Mouse (Mus musculus) liver, postnatal 0 days (tissue): Measurements from ENCODE around the gene P4ha2. TPM values are rescaled to one million over a fixed set of nuclear protein-coding genes. Genes with fewer than 3 reads are reported as not detected.

Experiments
- ATAC-seq: fragments of 200-750 bp; cut with Nextera tagmentation; 2 replicates; pipeline ENCODE4 v1.8.0; 2017; ENCODE audit warnings: mild to moderate bottlenecking, moderate library complexity
- DNase-seq: peaks from one replicate; pipeline ENCODE4 v3.0.0-alpha.2; 2016
- H3K27ac ChIP-seq: fragments of 300-500 bp; sonication (generic); 2 replicates; pipeline ENCODE4 v1.5.1; 2014; ENCODE audit warnings: antibody characterized with exemption, moderate library complexity, mild to moderate bottlenecking, low read depth
- H3K27me3 ChIP-seq: fragments of 300-500 bp; sonication (generic); 2 replicates; pipeline ENCODE4 v1.6.1; 2014; ENCODE audit warnings: low read length, control low read depth, mixed read lengths; ENCODE audit not compliant: insufficient read depth
- H3K36me3 ChIP-seq: fragments of 300-500 bp; sonication (generic); replicated peaks from 2 replicates; pipeline ENCODE4 v1.6.1; 2014; ENCODE audit warnings: mild to moderate bottlenecking, control low read depth, low read length, moderate library complexity, mixed read lengths; ENCODE audit not compliant: insufficient read depth
- H3K4me1 ChIP-seq: fragments of 300-500 bp; sonication (generic); 2 replicates; pipeline ENCODE4 v1.6.1; 2014; ENCODE audit warnings: antibody characterized with exemption, mild to moderate bottlenecking, control low read depth; ENCODE audit not compliant: insufficient read depth
- H3K4me2 ChIP-seq: fragments of 300-500 bp; sonication (generic); 2 replicates; pipeline ENCODE4 v1.6.1; 2014; ENCODE audit warnings: low read depth, mild to moderate bottlenecking, low read length, moderate library complexity, mixed read lengths
- H3K4me3 ChIP-seq: fragments of 300-500 bp; sonication (generic); 2 replicates; pipeline ENCODE4 v1.5.1; 2014; ENCODE audit warnings: low read depth, low read length
- H3K9ac ChIP-seq: fragments of 300-500 bp; sonication (generic); replicated peaks from 2 replicates; pipeline ENCODE4 v1.6.1; 2014; ENCODE audit warnings: mild to moderate bottlenecking, moderate library complexity
- H3K9me3 ChIP-seq: fragments of 300-500 bp; sonication (generic); 2 replicates; pipeline ENCODE4 v1.6.1; 2016; ENCODE audit warnings: mild to moderate bottlenecking, control low read depth, low read length, mixed read lengths
- CTCF ChIP-seq: sonication (generic); IDR thresholded peaks from 2 replicates; pipeline ENCODE4 v1.5.1; 2016; ENCODE audit warnings: antibody characterized with exemption, low read depth
- EP300 ChIP-seq: IDR thresholded peaks from 2 replicates; pipeline ENCODE4 v1.6.1; 2016; ENCODE audit warnings: antibody characterized with exemption, low read depth, mild to moderate bottlenecking
- WGBS: fragments of 180-500 bp; shearing (Covaris S2); extraction: QIAGEN DNeasy Blood & Tissue Kit; methylation state at CpG from one replicate; pipeline ENCODE4 v1.1.7; 2014; ENCODE audit not compliant: insufficient replicate concordance; 5-methylcytosine and 5-hydroxymethylcytosine counted together
- polyA plus RNA-seq: library from polyadenylated mRNA; unstranded; fragments of >200 nt; fragmentation: Nextera tagmentation; extraction: Ambion mirVana; gene quantifications from 2 replicates; pipeline ENCODE4 v1.2.1, GENCODE M21; 2015

Gene P4ha2
- polyA plus RNA-seq, 1 experiment from 2014 or later = 2.4 TPM

- 11% methylated on average over 3 of the region's 3 CpGs for WGBS
- ATAC-seq (no peak), DNase-seq (peak; percentile 73)
- H3K27ac ChIP-seq = no peak overlapping the region
- H3K9me3 ChIP-seq = no peaks in the 10 kb centered on the region
- H3K4me2 ChIP-seq = no peak overlapping the region
- peaks cover 3% of the 10 kb centered on the region; the same call in 1 of the 2 replicates for H3K4me1 ChIP-seq
- H3K36me3 ChIP-seq = no peaks in the 10 kb centered on the region
- no peaks in the 10 kb centered on the region for H3K27me3 ChIP-seq
- TF ChIP-seq CTCF = peak; percentile 87
- TF ChIP-seq EP300 = no peak
- no peak overlapping the region for H3K9ac ChIP-seq
- H3K4me3 ChIP-seq = no peak overlapping the region
Observed at GRCm38 (mm10) chr11:54144886-54145285, 45.0 kb downstream of the P4ha2 start.

- 62% methylated on average over 6 of the region's 6 CpGs for WGBS
- Histone ChIP-seq H3K4me1 (peaks cover 3% of the 10 kb centered on the region), H3K27ac (no peak overlapping the region), H3K27me3 (no peaks in the 10 kb centered on the region), H3K4me2 (no peak overlapping the region), H3K9me3 (no peaks in the 10 kb centered on the region), H3K4me3 (no peak overlapping the region), H3K36me3 (no peaks in the 10 kb centered on the region), H3K9ac (no peak overlapping the region)
- TF ChIP-seq EP300 = no peak
- no peak for TF ChIP-seq CTCF
- ATAC-seq (no peak), DNase-seq (no peak)
Observed at GRCm38 (mm10) chr11:54145990-54146389, 46.1 kb downstream of the P4ha2 start.

DNA sequence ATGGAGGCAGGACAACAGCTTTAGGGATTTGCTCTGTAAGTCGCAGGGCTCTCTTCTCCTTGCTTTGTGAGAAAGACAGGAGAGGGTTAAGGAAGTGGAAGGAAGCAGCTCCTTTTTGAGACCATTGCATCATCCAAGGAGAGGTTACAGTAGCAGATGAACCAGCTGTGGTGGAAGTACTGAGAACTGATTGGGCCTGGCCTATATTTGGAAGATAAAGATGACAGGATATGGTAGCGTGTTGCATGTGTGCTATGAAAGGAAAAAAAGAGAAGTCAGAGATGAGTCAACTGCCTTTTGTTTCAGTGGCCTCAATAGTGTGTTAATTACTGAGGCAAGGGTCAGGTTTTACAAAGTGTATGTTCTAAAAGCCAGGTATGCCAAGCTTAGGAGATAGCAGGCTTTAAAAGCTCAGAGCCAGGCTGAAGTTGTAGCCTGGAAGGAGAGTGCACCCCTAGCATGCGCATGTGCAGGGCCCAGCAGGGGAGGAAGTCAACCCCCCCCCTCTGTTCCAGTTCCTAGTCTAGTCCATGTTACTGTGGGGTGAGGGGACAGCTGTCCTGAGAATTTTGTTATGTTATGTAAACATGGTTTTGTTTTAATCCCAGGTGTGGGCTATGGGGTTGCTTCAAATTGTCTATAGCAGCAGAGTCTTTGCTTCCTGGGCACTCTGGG is 50.0 kb downstream of the P4ha2 start:
- H3K4me2 ChIP-seq = no peak overlapping the region
- H3K36me3 ChIP-seq = no peaks in the 10 kb centered on the region
- ATAC-seq (peak; percentile 62), DNase-seq (no peak)
- no peak for TF ChIP-seq CTCF
- TF ChIP-seq EP300 = no peak
- H3K4me3 ChIP-seq = no peak overlapping the region
- no peaks in the 10 kb centered on the region for H3K27me3 ChIP-seq
- H3K9me3 ChIP-seq = no peaks in the 10 kb centered on the region
- H3K27ac ChIP-seq = 0 out of 2 replicates have a peak overlapping the region, but pooled peaks have one; percentile 44
- WGBS = 57% methylated on average over 3 of the region's 3 CpGs
- no peak overlapping the region for H3K9ac ChIP-seq
- peaks cover 3% of the 10 kb centered on the region for H3K4me1 ChIP-seq

GRCm38 (mm10) chr11:54151141-54151540 is 51.2 kb downstream of the P4ha2 start:
- Histone ChIP-seq H3K36me3 (no peaks in the 10 kb centered on the region), H3K27ac (no peak overlapping the region), H3K27me3 (no peaks in the 10 kb centered on the region), H3K4me3 (no peak overlapping the region), H3K9ac (no peak overlapping the region), H3K4me1 (peaks cover 3% of the 10 kb centered on the region), H3K4me2 (no peak overlapping the region), H3K9me3 (no peaks in the 10 kb centered on the region)
- no peak for ATAC-seq
- DNase-seq = no peak
- WGBS = 50% methylated on average over 7 of the region's 7 CpGs
- no peak for TF ChIP-seq CTCF
- TF ChIP-seq EP300 = no peak

DNA sequence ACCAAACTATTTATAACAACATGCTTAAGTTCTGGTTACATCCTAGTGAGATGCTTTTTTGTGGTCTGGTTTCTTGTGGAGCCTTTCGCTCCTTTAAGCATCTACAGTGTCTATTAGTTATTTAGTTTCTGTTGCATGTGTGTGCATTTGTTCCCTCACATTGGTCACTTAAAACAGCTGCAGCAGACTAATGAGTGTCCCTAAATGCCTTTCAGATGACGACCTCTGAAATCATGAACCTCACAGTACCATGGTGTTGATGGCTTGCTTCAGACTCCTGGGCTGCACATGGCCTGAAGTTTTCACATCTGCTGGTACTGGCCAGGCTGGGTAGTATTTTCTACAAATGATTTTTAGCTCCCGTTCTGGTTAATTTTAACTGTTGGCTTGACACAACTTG is 53.1 kb downstream of the P4ha2 start:
- no peak overlapping the region for H3K4me3 ChIP-seq
- ATAC-seq = no peak
- no peaks in the 10 kb centered on the region for H3K9me3 ChIP-seq
- no peak overlapping the region for H3K9ac ChIP-seq
- no peak overlapping the region for H3K27ac ChIP-seq
- 80% methylated on average over 3 of the region's 3 CpGs for WGBS
- TF ChIP-seq EP300 (no peak), CTCF (no peak)
- H3K27me3 ChIP-seq = no peaks in the 10 kb centered on the region
- peaks cover 3% of the 10 kb centered on the region for H3K4me1 ChIP-seq
- DNase-seq = no peak
- no peaks in the 10 kb centered on the region for H3K36me3 ChIP-seq
- no peak overlapping the region for H3K4me2 ChIP-seq

- Histone ChIP-seq H3K9me3 (no peaks in the 10 kb centered on the region), H3K27ac (peak overlapping the region; percentile 46; the same call in 1 of the 2 replicates), H3K27me3 (no peaks in the 10 kb centered on the region), H3K4me1 (no peaks in the 10 kb centered on the region), H3K4me3 (no peak overlapping the region), H3K36me3 (no peaks in the 10 kb centered on the region), H3K9ac (no peak overlapping the region), H3K4me2 (peak overlapping the region; percentile 18; the same call in 1 of the 2 replicates)
- TF ChIP-seq CTCF (peak; percentile 37), EP300 (no peak)
- 32% methylated on average over 6 of the region's 6 CpGs for WGBS
- ATAC-seq (0 out of 2 replicates have a peak, but pooled peaks have one; percentile 38), DNase-seq (peak; percentile 51)
Observed at GRCm38 (mm10) chr11:54155864-54156263, 56.0 kb downstream of the P4ha2 start.
